Mouse (Mus musculus): ENCODE results near the gene Hdac1.

DNA sequence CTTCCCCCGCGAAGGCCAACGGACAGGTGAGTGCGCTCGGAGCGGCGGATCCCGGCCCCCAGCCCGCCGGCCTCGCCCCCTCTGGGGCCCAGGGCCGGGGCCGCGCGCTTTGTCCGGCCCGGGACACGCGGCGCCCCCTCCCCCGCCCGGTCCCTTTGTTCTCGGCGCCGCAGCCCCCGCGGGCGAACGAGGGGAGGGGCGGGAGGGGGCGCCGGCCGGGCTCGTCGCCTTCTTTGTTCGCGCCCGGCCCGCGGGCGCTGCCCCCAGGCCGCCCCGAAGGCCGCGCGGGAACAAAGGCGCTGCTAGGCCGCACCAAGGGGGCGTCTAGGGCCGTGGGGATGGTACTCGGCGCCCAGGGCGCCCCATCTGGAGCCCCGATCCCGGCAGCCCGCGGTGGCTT lies 28.6 kb downstream of the Hdac1 start:
- TF ChIP-seq CTCF (IDR thresholded peaks at IDR 0.05; ENCODE audit: control insufficient read depth, insufficient read depth, low read length) (no peak), POLR2A (IDR thresholded peaks at IDR 0.05; ENCODE audit: borderline replicate concordance, control insufficient read depth, low read depth, low read length) (no peak)

All from bone marrow, adult 2 months (tissue).